Mouse (Mus musculus) c-Kit-positive CD71-positive TER-119-negative erythroid progenitor cells, embryonic 14.5 days (primary cell): ENCODE measurements around the gene Zfp287.
"Not testable (repeated sequence)": the region's sequence is repeated elsewhere in the genome, so short reads cannot be mapped to it uniquely, and the experiment has no call there.

Experiments
- DNase-seq: peaks from one replicate; pipeline ENCODE4 v3.0.0-alpha.2; 2013; ENCODE audit warnings: low read depth

The Zfp287 gene

GRCm38 (mm10) chr11:62731311-62732021, at the start of gene Zfp287:
Zfp287 (minus strand) TSS chr11:62731905.
- DNase-seq, result no peak

- no peak for DNase-seq
Observed at GRCm38 (mm10) chr11:62776510-62776909, 44.8 kb upstream of the Zfp287 start.

GRCm38 (mm10) chr11:62760755-62761457, 29.2 kb upstream of the Zfp287 start:
- DNase-seq, result no peak

GRCm38 (mm10) chr11:62758491-62758890, 26.8 kb upstream of the Zfp287 start:
- no peak for DNase-seq

GRCm38 (mm10) chr11:62757906-62758305, 26.2 kb upstream of the Zfp287 start:
- DNase-seq, result no peak

- no peak for DNase-seq
Observed at GRCm38 (mm10) chr11:62757143-62757507, 25.4 kb upstream of the Zfp287 start.

- DNase-seq, result peak; percentile 65
Observed at GRCm38 (mm10) chr11:62756456-62757142, 24.9 kb upstream of the Zfp287 start.

GRCm38 (mm10) chr11:62752780-62753179, 21.1 kb upstream of the Zfp287 start, which contains the start of gene Gm10428:
Gm10428 (plus strand) TSS chr11:62753100.
- no peak for DNase-seq

GRCm38 (mm10) chr11:62752191-62752590, 20.5 kb upstream of the Zfp287 start:
- DNase-seq, result no peak

- DNase-seq, result not testable (repeated sequence)
Observed at GRCm38 (mm10) chr11:62749445-62749844, 17.7 kb upstream of the Zfp287 start.

- no peak for DNase-seq
Observed at GRCm38 (mm10) chr11:62748062-62748461, 16.4 kb upstream of the Zfp287 start.

GRCm38 (mm10) chr11:62747227-62747626, 15.5 kb upstream of the Zfp287 start:
- no peak for DNase-seq

GRCm38 (mm10) chr11:62746001-62746533, 14.4 kb upstream of the Zfp287 start:
- no peak for DNase-seq

GRCm38 (mm10) chr11:62744103-62744502, 12.4 kb upstream of the Zfp287 start:
- DNase-seq, result peak; percentile 44

- DNase-seq, result no peak
Observed at GRCm38 (mm10) chr11:62742261-62742957, 10.7 kb upstream of the Zfp287 start.

GRCm38 (mm10) chr11:62741186-62741585, 9.5 kb upstream of the Zfp287 start:
- DNase-seq, result no peak

- DNase-seq, result no peak
Observed at GRCm38 (mm10) chr11:62732665-62733064, 960 bp upstream of the Zfp287 start.

- DNase-seq, result no peak
Observed at GRCm38 (mm10) chr11:62732022-62732387, 300 bp upstream of the Zfp287 start.

- no peak for DNase-seq
Observed at GRCm38 (mm10) chr11:62728276-62728675, 3.4 kb downstream of the Zfp287 start.

GRCm38 (mm10) chr11:62710657-62711056, 21.0 kb downstream of the Zfp287 start:
- no peak for DNase-seq

- no peak for DNase-seq
Observed at GRCm38 (mm10) chr11:62708252-62708651, 23.5 kb downstream of the Zfp287 start.

- DNase-seq, result no peak
Observed at GRCm38 (mm10) chr11:62706141-62706540, 25.6 kb downstream of the Zfp287 start.
